Mouse (Mus musculus) forebrain, embryonic 10.5 days (tissue): ENCODE results near the gene Akap2. TPM values are rescaled to one million over a fixed set of nuclear protein-coding genes. Genes with fewer than 3 reads are reported as not detected.
A peak's percentile ranks its signal among the peaks of the same experiment; 100 is the strongest.

ENCODE experiments used
- DNase-seq: peaks from one replicate; pipeline ENCODE4 v3.0.0-alpha.2; 2017; ENCODE audit warnings: low spot score; ENCODE audit errors: extremely low spot score
- H3K27ac ChIP-seq: fragments of 300-500 bp; sonication (generic); 2 replicates; pipeline ENCODE4 v1.5.1; 2016; ENCODE audit warnings: mild to moderate bottlenecking
- H3K27me3 ChIP-seq: fragments of 300-500 bp; sonication (generic); 2 replicates; pipeline ENCODE4 v1.6.1; 2016; ENCODE audit warnings: mild to moderate bottlenecking; ENCODE audit not compliant: poor library complexity, severe bottlenecking
- H3K36me3 ChIP-seq: fragments of 300-500 bp; sonication (generic); replicated peaks from 2 replicates; pipeline ENCODE4 v1.6.1; 2016; ENCODE audit warnings: mild to moderate bottlenecking, moderate library complexity
- H3K4me1 ChIP-seq: fragments of 300-500 bp; sonication (generic); 2 replicates; pipeline ENCODE4 v1.6.1; 2016
- H3K4me3 ChIP-seq: fragments of 300-500 bp; sonication (generic); 2 replicates; pipeline ENCODE4 v1.5.1; 2016; ENCODE audit warnings: mild to moderate bottlenecking, moderate library complexity
- H3K9me3 ChIP-seq: fragments of 300-500 bp; sonication (generic); 2 replicates; pipeline ENCODE4 v1.6.1; 2016; ENCODE audit warnings: mild to moderate bottlenecking, moderate library complexity
- WGBS: fragments of 180-500 bp; shearing (Covaris S2); methylation state at CpG from one replicate; pipeline ENCODE4 v1.1.7; 2016; 5-methylcytosine and 5-hydroxymethylcytosine counted together
- polyA plus RNA-seq: library from polyadenylated mRNA; unstranded; fragments of >200 nt; fragmentation: Nextera tagmentation; extraction: Ambion mirVana; gene quantifications from 2 replicates; pipeline ENCODE4 v1.2.1, GENCODE M21; 2016

Akap2 gene
- polyA plus RNA-seq, 1 experiment from 2014 or later, result 18.3 TPM

DNA sequence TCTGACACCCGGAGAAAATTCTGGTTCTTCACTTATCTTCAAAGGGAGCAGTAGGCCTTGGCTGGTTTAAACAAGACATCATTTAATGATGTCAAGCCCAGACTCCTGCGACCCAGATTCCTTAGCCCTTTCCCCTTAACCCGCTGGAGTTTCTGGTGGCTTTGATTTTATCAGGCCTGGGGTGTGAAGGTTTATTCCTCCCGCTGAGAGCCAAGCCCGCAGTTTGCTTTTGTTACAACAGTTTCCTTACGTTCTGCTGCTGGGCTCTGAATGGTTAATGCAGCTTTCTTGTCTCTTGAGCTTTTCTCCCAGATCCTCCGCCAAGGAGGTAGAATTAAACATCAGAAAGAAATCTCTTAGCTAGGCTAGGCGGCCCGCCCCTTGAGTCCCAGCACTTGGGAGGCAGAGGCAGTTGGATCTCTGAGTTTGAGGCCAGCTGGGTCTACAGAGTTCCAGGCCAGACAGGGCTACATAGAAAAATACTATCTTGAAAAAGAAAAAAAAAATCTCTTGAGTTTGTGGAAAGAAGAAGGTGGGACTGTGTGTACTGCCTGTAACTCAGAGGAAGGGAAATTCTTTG is 135.1 kb downstream of the Akap2 start:
- Histone ChIP-seq H3K27ac (peak overlapping the region; percentile 33; the same call in 1 of the 2 replicates), H3K4me3 (no peak overlapping the region), H3K4me1 (peaks cover 26% of the 10 kb centered on the region), H3K9me3 (no peaks in the 10 kb centered on the region), H3K27me3 (no peaks in the 10 kb centered on the region), H3K36me3 (peaks cover 54% of the 10 kb centered on the region)
- 39% methylated on average over 9 of the region's 9 CpGs for WGBS
- no peak for DNase-seq

DNA sequence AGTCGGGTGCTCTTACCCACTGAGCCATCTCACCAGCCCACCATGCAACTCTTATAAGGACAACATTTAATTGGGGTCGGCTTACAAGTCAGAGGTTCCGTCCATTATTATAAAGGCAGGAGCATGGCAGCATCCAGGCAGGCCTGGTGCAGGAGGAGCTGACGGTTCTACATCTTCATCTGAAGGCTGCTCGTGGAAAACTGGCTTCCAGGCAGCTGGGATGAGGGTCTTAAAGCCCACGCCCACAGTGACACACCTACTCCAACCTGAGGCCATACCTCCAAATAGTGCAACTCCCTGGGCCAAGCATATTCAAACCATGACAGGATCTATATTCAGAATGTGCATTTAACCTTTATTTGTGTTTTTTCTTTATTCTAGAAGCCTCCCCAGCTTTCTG is 136.7 kb downstream of the Akap2 start:
- no peaks in the 10 kb centered on the region for H3K9me3 ChIP-seq
- DNase-seq, result no peak
- H3K4me1 ChIP-seq, result peaks cover 20% of the 10 kb centered on the region
- H3K4me3 ChIP-seq, result no peak overlapping the region
- H3K27ac ChIP-seq, result no peak overlapping the region
- 93% methylated on average over 6 of the region's 6 CpGs for WGBS
- peaks cover 69% of the 10 kb centered on the region for H3K36me3 ChIP-seq
- no peaks in the 10 kb centered on the region for H3K27me3 ChIP-seq

DNA sequence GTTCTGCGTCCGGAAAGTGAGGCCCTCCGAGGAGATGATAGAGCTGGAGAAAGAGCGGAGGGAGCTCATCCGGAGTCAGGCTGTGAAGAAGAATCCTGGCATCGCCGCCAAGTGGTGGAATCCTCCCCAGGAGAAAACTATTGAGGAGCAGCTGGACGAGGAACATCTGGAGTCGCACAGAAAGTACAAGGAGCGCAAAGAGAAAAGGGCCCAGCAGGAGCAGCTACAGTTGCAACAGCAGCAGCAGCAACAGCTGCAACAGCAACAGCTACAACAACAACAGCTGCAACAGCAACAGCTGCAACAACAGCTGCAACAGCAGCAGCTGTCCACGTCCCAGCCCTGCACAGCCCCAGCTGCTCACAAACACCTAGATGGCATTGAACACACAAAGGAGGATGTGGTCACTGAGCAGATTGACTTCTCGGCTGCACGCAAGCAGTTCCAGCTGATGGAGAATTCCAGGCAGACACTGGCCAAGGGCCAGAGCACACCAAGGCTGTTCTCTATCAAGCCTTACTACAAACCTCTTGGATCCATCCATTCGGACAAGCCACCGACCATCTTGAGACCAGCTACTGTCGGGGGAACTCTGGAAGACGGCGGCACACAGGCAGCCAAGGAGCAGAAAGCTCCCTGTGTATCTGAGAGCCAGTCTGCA is 138.0 kb downstream of the Akap2 start:
- Histone ChIP-seq H3K9me3 (no peaks in the 10 kb centered on the region), H3K36me3 (peaks cover 67% of the 10 kb centered on the region), H3K27me3 (no peaks in the 10 kb centered on the region), H3K4me3 (no peak overlapping the region), H3K4me1 (peaks cover 17% of the 10 kb centered on the region), H3K27ac (no peak overlapping the region)
- 90% methylated on average over 18 of the region's 18 CpGs for WGBS
- no peak for DNase-seq

DNA sequence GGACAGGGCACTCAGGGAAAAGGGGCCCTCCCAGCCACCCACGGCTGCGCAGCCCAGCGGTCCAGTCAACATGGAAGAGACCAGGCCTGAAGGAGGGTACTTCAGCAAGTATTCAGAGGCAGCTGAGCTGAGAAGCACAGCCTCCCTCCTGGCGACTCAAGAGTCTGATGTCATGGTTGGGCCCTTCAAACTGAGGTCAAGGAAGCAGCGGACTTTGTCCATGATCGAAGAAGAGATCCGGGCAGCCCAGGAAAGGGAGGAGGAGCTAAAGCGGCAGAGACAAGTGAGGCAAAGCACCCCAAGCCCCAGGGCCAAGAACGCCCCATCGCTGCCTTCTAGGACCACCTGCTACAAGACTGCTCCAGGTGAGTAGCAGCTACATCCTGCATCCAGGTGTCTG is 139.2 kb downstream of the Akap2 start:
- Histone ChIP-seq H3K4me3 (no peak overlapping the region), H3K36me3 (peaks cover 69% of the 10 kb centered on the region), H3K9me3 (no peaks in the 10 kb centered on the region), H3K27ac (no peak overlapping the region), H3K27me3 (no peaks in the 10 kb centered on the region), H3K4me1 (peaks cover 10% of the 10 kb centered on the region)
- WGBS, result 93% methylated on average over 10 of the region's 10 CpGs
- DNase-seq, result no peak

DNA sequence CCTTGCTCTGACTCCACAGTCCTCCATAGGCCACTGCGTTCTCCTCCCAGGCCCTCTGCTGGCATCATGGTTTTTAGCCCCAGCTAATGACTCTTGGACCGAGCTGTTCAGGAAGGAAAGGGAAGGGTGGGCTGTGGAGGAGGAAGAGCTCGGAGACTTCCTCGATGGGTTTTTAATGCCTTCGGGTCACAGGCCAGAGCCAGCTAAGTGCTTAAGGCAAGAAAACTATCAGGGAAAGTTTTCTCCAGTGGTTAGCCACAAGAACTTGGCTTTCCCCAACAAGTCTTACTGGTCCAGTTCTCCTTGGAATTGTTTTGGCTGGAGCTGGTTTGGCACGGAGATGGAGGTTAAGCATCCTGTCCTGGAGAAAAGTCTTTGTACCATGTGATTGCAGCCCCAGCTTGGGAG is 142.8 kb downstream of the Akap2 start:
- peaks cover 58% of the 10 kb centered on the region for H3K36me3 ChIP-seq
- no peak overlapping the region for H3K4me3 ChIP-seq
- WGBS, result 87% methylated on average over 6 of the region's 6 CpGs
- H3K4me1 ChIP-seq, result peaks cover under 1% of the 10 kb centered on the region; the same call in 1 of the 2 replicates
- H3K9me3 ChIP-seq, result no peaks in the 10 kb centered on the region
- no peak overlapping the region for H3K27ac ChIP-seq
- DNase-seq, result no peak
- H3K27me3 ChIP-seq, result no peaks in the 10 kb centered on the region

DNA sequence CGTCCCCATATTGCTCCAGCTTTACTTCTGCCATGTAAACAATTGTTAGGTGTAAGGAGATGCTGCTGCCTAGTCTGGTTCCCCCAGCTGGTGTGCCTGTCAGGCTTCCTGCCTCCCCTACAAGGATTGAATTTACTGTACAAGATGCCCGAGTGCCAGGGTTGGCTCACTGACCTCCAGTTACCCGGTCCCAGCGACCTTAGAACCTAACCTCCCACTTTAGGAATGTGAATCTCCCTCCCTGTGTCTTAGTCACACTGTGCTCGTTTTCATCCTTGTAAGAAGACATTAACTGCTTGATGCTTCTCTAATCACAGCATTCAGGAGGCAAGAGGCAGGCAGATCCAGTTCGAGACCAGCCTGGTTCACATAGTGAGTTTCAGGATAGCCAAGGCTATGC is 143.7 kb downstream of the Akap2 start:
- no peak for DNase-seq
- H3K27me3 ChIP-seq, result no peaks in the 10 kb centered on the region
- H3K9me3 ChIP-seq, result no peaks in the 10 kb centered on the region
- 77% methylated on average over 6 of the region's 6 CpGs for WGBS
- no peak overlapping the region for H3K27ac ChIP-seq
- peaks cover 10% of the 10 kb centered on the region for H3K4me1 ChIP-seq
- peaks cover 48% of the 10 kb centered on the region for H3K36me3 ChIP-seq
- no peak overlapping the region for H3K4me3 ChIP-seq

DNA sequence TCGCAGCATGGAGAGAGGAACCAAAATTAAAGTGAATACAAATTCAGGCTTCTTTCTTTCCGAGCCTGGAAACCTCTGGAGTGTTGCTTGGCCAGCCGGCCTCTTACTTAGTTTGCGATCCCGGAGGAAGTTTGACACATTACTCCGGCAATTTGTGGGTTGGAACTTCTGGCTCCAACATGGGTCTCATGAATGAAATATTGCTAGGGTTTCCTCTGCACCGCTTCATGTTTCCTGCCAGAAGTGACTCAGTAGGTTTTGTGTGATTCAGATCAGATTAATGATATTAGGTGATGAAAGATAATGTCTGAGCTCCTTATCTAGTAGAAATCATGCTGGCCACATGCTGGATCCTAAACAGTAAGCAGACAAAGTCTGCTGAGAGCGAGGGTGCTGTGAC is 144.4 kb downstream of the Akap2 start:
- 94% methylated on average over 8 of the region's 8 CpGs for WGBS

DNA sequence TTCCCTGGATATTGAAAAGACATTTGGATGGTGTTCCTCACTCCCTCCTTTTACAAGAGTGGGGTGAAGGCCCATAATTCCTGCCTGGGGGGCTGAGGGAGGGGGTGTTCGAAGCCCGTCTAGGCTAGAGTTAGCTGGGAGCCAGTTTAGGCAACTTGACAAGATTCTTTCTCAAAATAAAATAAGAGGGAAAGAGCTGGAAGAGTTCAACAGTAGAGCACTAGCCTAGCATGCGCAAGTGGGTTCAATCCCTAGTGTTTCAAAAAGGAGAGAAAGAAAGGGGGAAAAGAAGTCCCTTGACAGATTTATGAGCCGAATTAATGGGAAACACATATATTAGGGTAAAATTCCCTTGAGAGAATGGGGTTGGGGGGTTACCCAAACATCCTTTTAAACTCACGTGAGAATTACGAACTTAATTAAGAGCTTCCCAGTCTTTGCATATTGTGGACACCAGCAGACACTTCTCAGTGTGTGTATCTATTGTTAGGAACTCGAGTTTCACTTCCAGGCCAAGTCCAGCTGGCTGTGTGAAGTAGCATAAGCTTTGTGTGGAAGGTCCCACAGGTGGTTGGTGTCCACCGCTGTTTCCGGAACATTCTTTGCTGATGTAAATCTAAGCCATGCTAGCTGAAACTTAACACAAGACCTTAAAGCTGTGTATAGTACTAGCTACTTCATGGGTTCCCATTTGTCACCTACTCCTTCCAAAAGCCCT is 145.0 kb downstream of the Akap2 start:
- Histone ChIP-seq H3K4me1 (peaks cover 22% of the 10 kb centered on the region), H3K36me3 (peaks cover 35% of the 10 kb centered on the region), H3K27me3 (no peaks in the 10 kb centered on the region), H3K4me3 (no peak overlapping the region), H3K27ac (no peak overlapping the region), H3K9me3 (no peaks in the 10 kb centered on the region)
- WGBS, result 85% methylated on average over 9 of the region's 9 CpGs
- no peak for DNase-seq

More for the DNA sequence above, 144.4 kb downstream of the Akap2 start:
- H3K36me3 ChIP-seq, result peaks cover 41% of the 10 kb centered on the region
- H3K9me3 ChIP-seq, result no peaks in the 10 kb centered on the region
- no peak for DNase-seq
- no peak overlapping the region for H3K27ac ChIP-seq
- H3K4me3 ChIP-seq, result no peak overlapping the region
- H3K27me3 ChIP-seq, result no peaks in the 10 kb centered on the region
- H3K4me1 ChIP-seq, result peaks cover 17% of the 10 kb centered on the region

DNA sequence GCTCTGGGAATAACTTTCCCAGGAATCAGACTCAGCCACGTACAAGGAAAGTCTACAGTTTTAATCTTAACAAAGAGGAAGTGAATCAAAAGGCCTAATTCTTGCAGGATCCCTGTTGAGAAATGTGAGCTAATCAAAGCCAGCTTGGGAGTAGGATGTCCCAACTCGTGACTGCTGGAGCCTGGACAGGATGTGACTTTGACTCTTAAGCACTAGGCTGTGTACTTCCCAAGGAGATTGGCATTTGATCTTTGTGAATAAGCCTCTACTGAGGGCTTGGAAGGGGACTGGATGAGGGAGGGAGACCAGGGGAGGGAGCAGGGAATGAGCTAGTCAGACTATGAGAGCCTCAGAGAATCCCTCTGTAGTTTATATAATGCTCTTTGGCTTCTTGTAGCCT is 148.6 kb downstream of the Akap2 start:
- Histone ChIP-seq H3K27ac (no peak overlapping the region), H3K4me3 (no peak overlapping the region), H3K9me3 (no peaks in the 10 kb centered on the region), H3K27me3 (no peaks in the 10 kb centered on the region), H3K36me3 (peaks cover 2% of the 10 kb centered on the region), H3K4me1 (peaks cover 26% of the 10 kb centered on the region)
- DNase-seq, result no peak
- 19% methylated on average over 2 of the region's 2 CpGs for WGBS

DNA sequence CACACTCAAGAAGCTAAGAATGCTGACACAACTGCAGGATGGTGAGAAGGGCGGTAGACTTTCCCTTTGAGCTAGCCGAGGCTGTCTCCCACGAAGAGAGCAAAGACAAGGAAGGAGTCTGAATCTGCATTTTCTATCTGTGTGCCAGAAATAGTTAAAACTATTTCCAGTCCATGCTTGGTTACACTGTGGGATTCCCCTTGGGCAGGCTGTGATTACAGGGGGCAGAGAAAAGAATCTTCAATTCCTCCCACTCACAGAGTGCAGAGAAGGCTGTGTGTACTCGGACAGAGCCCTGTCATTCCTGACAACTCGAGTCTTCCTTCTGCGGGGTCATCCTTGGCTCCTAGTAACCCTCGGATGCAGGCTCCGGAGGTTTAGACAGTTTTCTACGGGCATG is 149.5 kb downstream of the Akap2 start:
- Histone ChIP-seq H3K27ac (no peak overlapping the region), H3K9me3 (no peaks in the 10 kb centered on the region), H3K36me3 (no peaks in the 10 kb centered on the region; the same call in 1 of the 2 replicates), H3K4me3 (no peak overlapping the region), H3K4me1 (peaks cover 26% of the 10 kb centered on the region), H3K27me3 (no peaks in the 10 kb centered on the region)
- DNase-seq, result no peak
- WGBS, result 79% methylated on average over 9 of the region's 9 CpGs

DNA sequence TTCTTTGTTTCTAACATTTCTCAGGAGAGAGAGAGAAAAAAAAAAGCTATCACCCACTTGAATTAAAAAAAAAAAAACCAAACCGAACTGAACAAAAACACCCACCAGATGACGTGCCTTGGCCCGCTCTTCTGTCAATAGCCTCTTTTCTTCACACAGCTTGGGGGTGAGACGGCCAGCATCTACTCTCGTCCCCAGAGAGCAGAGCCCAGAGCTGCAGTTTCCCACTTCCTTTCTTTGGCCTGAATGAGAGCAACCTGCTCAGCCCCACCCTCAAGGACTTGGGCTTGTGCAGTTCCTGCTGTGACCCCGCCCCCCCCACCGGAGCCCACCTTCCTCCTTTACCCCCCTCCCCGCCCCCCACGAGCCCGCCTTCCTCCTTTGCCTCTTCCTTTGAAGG is 150.0 kb downstream of the Akap2 start:
- no peaks in the 10 kb centered on the region; the same call in 1 of the 2 replicates for H3K36me3 ChIP-seq
- H3K4me1 ChIP-seq, result peaks cover 26% of the 10 kb centered on the region
- H3K4me3 ChIP-seq, result no peak overlapping the region
- H3K27ac ChIP-seq, result no peak overlapping the region; the same call in 1 of the 2 replicates
- no peaks in the 10 kb centered on the region for H3K9me3 ChIP-seq
- DNase-seq, result no peak
- WGBS, result 55% methylated on average over 10 of the region's 10 CpGs
- H3K27me3 ChIP-seq, result no peaks in the 10 kb centered on the region

DNA sequence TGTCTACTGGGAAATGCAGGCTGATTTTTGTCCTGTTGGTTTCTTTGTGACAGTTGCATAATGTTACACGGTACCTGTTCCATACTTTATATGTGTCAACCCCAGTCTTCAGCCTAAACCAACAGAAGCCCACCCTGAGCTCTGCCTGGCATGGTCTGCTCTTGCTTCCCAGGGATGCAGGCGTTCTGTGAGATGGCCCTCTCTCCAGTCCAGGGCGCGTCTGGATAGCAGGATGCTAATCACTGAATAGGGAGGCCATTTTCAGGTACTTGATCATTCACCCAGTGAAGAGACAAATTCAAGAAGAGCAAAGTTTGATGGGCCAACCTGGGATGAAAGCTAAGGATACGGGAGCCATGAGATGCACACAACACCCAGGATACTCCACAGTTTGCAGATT is 161.7 kb downstream of the Akap2 start:
- Histone ChIP-seq H3K9me3 (no peaks in the 10 kb centered on the region), H3K4me1 (0 out of 2 replicates have a peak, but pooled peaks cover 2% of the 10 kb centered on the region), H3K36me3 (no peaks in the 10 kb centered on the region), H3K4me3 (no peak overlapping the region), H3K27me3 (no peaks in the 10 kb centered on the region), H3K27ac (no peak overlapping the region)
- 89% methylated on average over 5 of the region's 5 CpGs for WGBS
- no peak for DNase-seq

DNA sequence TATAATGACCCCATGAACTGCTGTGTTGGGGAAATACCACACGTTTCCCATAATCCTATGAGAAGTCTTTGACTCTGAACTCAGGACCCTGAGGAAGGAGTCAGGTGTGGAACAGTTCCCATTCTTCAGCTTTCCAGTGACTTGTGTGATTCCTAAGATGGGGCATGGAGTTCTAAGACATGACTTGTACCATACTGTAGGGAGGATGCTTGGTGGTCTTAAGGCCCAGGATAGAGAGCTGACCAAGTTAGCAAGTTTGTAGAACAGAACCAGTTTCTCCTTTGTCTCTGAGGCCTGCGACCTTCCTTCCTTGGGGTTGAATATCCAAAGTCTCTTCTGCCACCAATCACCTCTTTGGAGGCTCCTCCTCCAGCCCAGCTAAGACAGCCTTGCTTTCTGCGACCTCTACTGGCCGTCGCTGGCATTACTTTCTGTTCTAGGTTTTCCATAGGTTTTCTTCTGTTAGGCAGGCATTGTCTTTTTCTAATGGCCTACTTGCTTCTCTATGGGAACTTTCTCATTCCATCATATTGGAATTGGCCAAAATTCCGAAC is 162.4 kb downstream of the Akap2 start:
- no peak overlapping the region for H3K27ac ChIP-seq
- H3K4me1 ChIP-seq, result 0 out of 2 replicates have a peak, but pooled peaks cover 2% of the 10 kb centered on the region
- H3K9me3 ChIP-seq, result no peaks in the 10 kb centered on the region
- 14% methylated on average over 6 of the region's 6 CpGs for WGBS
- H3K27me3 ChIP-seq, result no peaks in the 10 kb centered on the region
- no peaks in the 10 kb centered on the region for H3K36me3 ChIP-seq
- peak; percentile 74 for DNase-seq
- H3K4me3 ChIP-seq, result no peak overlapping the region
